Mouse (Mus musculus): Measurements from ENCODE around the gene Mex3b. TPM values are rescaled to one million over a fixed set of nuclear protein-coding genes. Genes with fewer than 3 reads are reported as not detected.

Mex3b gene
- polyA plus RNA-seq, 1 experiment from 2014 or later, result 2.8 TPM

GRCm38 (mm10) chr7:82905527-82905926 lies 38.4 kb downstream of the Mex3b start:
- Histone ChIP-seq H3K36me3 (ENCODE audit: control insufficient read depth, insufficient read depth) (no peaks in the 10 kb centered on the region), H3K9ac (ENCODE audit: low read depth, low read length) (no peak overlapping the region), H3K4me1 (replicated peaks; ENCODE audit: control insufficient read depth, insufficient read depth, low read length) (no peaks in the 10 kb centered on the region), H3K9me3 (ENCODE audit: control insufficient read depth) (no peaks in the 10 kb centered on the region), H3K27me3 (replicated peaks; ENCODE audit: control insufficient read depth, insufficient read depth, low read length) (no peaks in the 10 kb centered on the region), H3K4me3 (ENCODE audit: low read depth, low read length) (no peak overlapping the region), H3K27ac (ENCODE audit: low read depth, low read length) (no peak overlapping the region), H3K4me2 (replicated peaks; ENCODE audit: low read depth) (no peak overlapping the region)
- no peak for TF ChIP-seq CTCF (IDR thresholded peaks at IDR 0.05; ENCODE audit: low read depth)
- 59% methylated on average over 3 of the region's 3 CpGs for WGBS
- no peak for ATAC-seq

GRCm38 (mm10) chr7:82907081-82907480 lies 39.9 kb downstream of the Mex3b start:
- H3K4me2 ChIP-seq (replicated peaks; ENCODE audit: low read depth), result no peak overlapping the region
- 78% methylated on average over 1 of the region's 1 CpGs for WGBS

GRCm38 (mm10) chr7:82910536-82911384 lies 43.6 kb downstream of the Mex3b start:
- H3K4me1 ChIP-seq (replicated peaks; ENCODE audit: control insufficient read depth, insufficient read depth, low read length), result no peaks in the 10 kb centered on the region
- no peaks in the 10 kb centered on the region for H3K9me3 ChIP-seq (ENCODE audit: control insufficient read depth)
- H3K36me3 ChIP-seq (ENCODE audit: control insufficient read depth, insufficient read depth), result no peaks in the 10 kb centered on the region
- H3K4me2 ChIP-seq (replicated peaks; ENCODE audit: low read depth), result no peak overlapping the region; the same call in 1 of the 2 replicates
- H3K4me3 ChIP-seq (ENCODE audit: low read depth, low read length), result no peak overlapping the region
- WGBS, result 66% methylated on average over 10 of the region's 10 CpGs
- H3K27ac ChIP-seq (ENCODE audit: low read depth, low read length), result no peak overlapping the region
- no peak overlapping the region for H3K9ac ChIP-seq (ENCODE audit: low read depth, low read length)
- no peak for ATAC-seq
- no peak for TF ChIP-seq CTCF (IDR thresholded peaks at IDR 0.05; ENCODE audit: low read depth)
- no peaks in the 10 kb centered on the region for H3K27me3 ChIP-seq (replicated peaks; ENCODE audit: control insufficient read depth, insufficient read depth, low read length)

More at GRCm38 (mm10) chr7:82907081-82907480, 39.9 kb downstream of the Mex3b start:
- Histone ChIP-seq H3K27ac (ENCODE audit: low read depth, low read length) (no peak overlapping the region), H3K36me3 (ENCODE audit: control insufficient read depth, insufficient read depth) (no peaks in the 10 kb centered on the region), H3K9me3 (ENCODE audit: control insufficient read depth) (no peaks in the 10 kb centered on the region), H3K27me3 (replicated peaks; ENCODE audit: control insufficient read depth, insufficient read depth, low read length) (no peaks in the 10 kb centered on the region), H3K4me3 (ENCODE audit: low read depth, low read length) (no peak overlapping the region), H3K4me1 (replicated peaks; ENCODE audit: control insufficient read depth, insufficient read depth, low read length) (no peaks in the 10 kb centered on the region), H3K9ac (ENCODE audit: low read depth, low read length) (no peak overlapping the region)
- no peak for ATAC-seq
- TF ChIP-seq CTCF (IDR thresholded peaks at IDR 0.05; ENCODE audit: low read depth), result no peak

GRCm38 (mm10) chr7:82911501-82911900 lies 44.4 kb downstream of the Mex3b start:
- Histone ChIP-seq H3K36me3 (ENCODE audit: control insufficient read depth, insufficient read depth) (no peaks in the 10 kb centered on the region), H3K9ac (ENCODE audit: low read depth, low read length) (no peak overlapping the region), H3K9me3 (ENCODE audit: control insufficient read depth) (no peaks in the 10 kb centered on the region), H3K4me2 (replicated peaks; ENCODE audit: low read depth) (no peak overlapping the region), H3K27me3 (replicated peaks; ENCODE audit: control insufficient read depth, insufficient read depth, low read length) (no peaks in the 10 kb centered on the region), H3K4me1 (replicated peaks; ENCODE audit: control insufficient read depth, insufficient read depth, low read length) (no peaks in the 10 kb centered on the region), H3K27ac (ENCODE audit: low read depth, low read length) (no peak overlapping the region), H3K4me3 (ENCODE audit: low read depth, low read length) (no peak overlapping the region)
- WGBS, result 78% methylated on average over 10 of the region's 10 CpGs
- ATAC-seq, result no peak
- TF ChIP-seq CTCF (IDR thresholded peaks at IDR 0.05; ENCODE audit: low read depth), result no peak

GRCm38 (mm10) chr7:82914297-82914696 lies 47.2 kb downstream of the Mex3b start:
- Histone ChIP-seq H3K27me3 (replicated peaks; ENCODE audit: control insufficient read depth, insufficient read depth, low read length) (no peaks in the 10 kb centered on the region), H3K4me2 (replicated peaks; ENCODE audit: low read depth) (no peak overlapping the region), H3K9ac (ENCODE audit: low read depth, low read length) (no peak overlapping the region), H3K4me3 (ENCODE audit: low read depth, low read length) (no peak overlapping the region), H3K27ac (ENCODE audit: low read depth, low read length) (no peak overlapping the region), H3K4me1 (replicated peaks; ENCODE audit: control insufficient read depth, insufficient read depth, low read length) (no peaks in the 10 kb centered on the region), H3K36me3 (ENCODE audit: control insufficient read depth, insufficient read depth) (no peaks in the 10 kb centered on the region), H3K9me3 (ENCODE audit: control insufficient read depth) (no peaks in the 10 kb centered on the region)
- no peak for ATAC-seq
- 81% methylated on average over 4 of the region's 4 CpGs for WGBS
- TF ChIP-seq CTCF (IDR thresholded peaks at IDR 0.05; ENCODE audit: low read depth), result no peak

Other genes with a start within 250 kb of the Mex3b start
- gene Saxo2, start 218.8 kb upstream of the Mex3b start, polyA plus RNA-seq (2015; fragmentation: Nextera tagmentation; extraction: Ambion mirVana), result 2.2 and 3.4 TPM in 2 replicates
- gene Efl1, start 218.7 kb upstream of the Mex3b start, polyA plus RNA-seq (2015; fragmentation: Nextera tagmentation; extraction: Ambion mirVana), result 13.5 and 16.1 TPM in 2 replicates

Measured in intestine, postnatal 0 days (tissue).